Mouse (Mus musculus): ENCODE results near the gene Cpne4.

- no peak for TF ChIP-seq POLR2A (IDR thresholded peaks at IDR 0.05; ENCODE audit: low read depth, low read length)
- TF ChIP-seq CTCF (IDR thresholded peaks at IDR 0.05; ENCODE audit: extremely low read depth, insufficient read length, insufficient replicate concordance, low read depth, low read length): no peak
Observed at GRCm38 (mm10) chr9:104845226-104845930, 298.3 kb downstream of the Cpne4 start.
